In genomic region chr12:86079202-86079667, GRCm38 (mm10) we compare ENCODE assay signal across 8 mouse cellular contexts. TPM values are rescaled to one million over a fixed set of nuclear protein-coding genes. Genes with fewer than 3 reads are reported as not detected.
DNase-seq lines count a peak whose midpoint lies in the region; ATAC-seq and TF ChIP-seq lines count a peak whose summit lies in the region.

No protein-coding gene starts in this region.

- intact Hi-C loops in heart, postnatal 14 days (cut with DNase I), result loop anchor here (1.0 to 5.0 kb wide), 5 partner anchors 55 to 332 kb away; partner anchors contain the start of gene Flvcr2

- peak; percentile 78 for ATAC-seq in forebrain, embryonic 14.5 days
- peak; percentile 83 for ATAC-seq in liver, postnatal 0 days
- ATAC-seq in neural tube, embryonic 13.5 days (ENCODE audit: low read depth), result peak; percentile 78

- H3K4me2 ChIP-seq in forebrain, embryonic 14.5 days (ENCODE audit: low read length), result peak overlapping the region; percentile 93
- H3K4me2 ChIP-seq in liver, postnatal 0 days (ENCODE audit: low read depth, low read length), result peak overlapping the region; percentile 82
- H3K4me2 ChIP-seq in neural tube, embryonic 13.5 days, result peak overlapping the region; percentile 86

- no peak for TF ChIP-seq EP300 in liver, postnatal 0 days (IDR thresholded peaks at IDR 0.05; ENCODE audit: low read depth)

- H3K4me1 ChIP-seq in E14TG2a.4 (replicated peaks; ENCODE audit: low read depth, low read length), result peaks cover 37% of the 10 kb centered on the region
- peaks cover 22% of the 10 kb centered on the region for H3K4me1 ChIP-seq in forebrain, embryonic 14.5 days (ENCODE audit: control insufficient read depth, insufficient read depth, low read length)
- 0 out of 2 replicates have a peak, but pooled peaks cover 5% of the 10 kb centered on the region for H3K4me1 ChIP-seq in liver, postnatal 0 days (ENCODE audit: insufficient read depth)
- H3K4me1 ChIP-seq in neural tube, embryonic 13.5 days (replicated peaks), result peaks cover 50% of the 10 kb centered on the region
- H3K4me1 ChIP-seq in testis, adult 2 months (ENCODE audit: control insufficient read depth, insufficient read depth, low read length), result peaks cover 22% of the 10 kb centered on the region

- peak overlapping the region; percentile 55 for H3K27ac ChIP-seq in forebrain, embryonic 14.5 days (ENCODE audit: low read depth, low read length)
- H3K27ac ChIP-seq in liver, postnatal 0 days (ENCODE audit: low read depth), result 0 out of 2 replicates have a peak overlapping the region, but pooled peaks have one; percentile 13
- peak overlapping the region; percentile 84 for H3K27ac ChIP-seq in neural tube, embryonic 13.5 days (replicated peaks)
- H3K27ac ChIP-seq in testis, adult 2 months (ENCODE audit: control insufficient read depth, insufficient read depth, low read depth, low read length), result peak overlapping the region; percentile 84

- peak overlapping the region; percentile 70 for H3K9ac ChIP-seq in forebrain, embryonic 14.5 days (ENCODE audit: low read length)
- H3K9ac ChIP-seq in liver, postnatal 0 days (replicated peaks), result peak overlapping the region; percentile 32
- H3K9ac ChIP-seq in neural tube, embryonic 13.5 days, result peak overlapping the region; percentile 73

- peaks cover 6% of the 10 kb centered on the region; the same call in 1 of the 2 replicates for H3K9me3 ChIP-seq in E14TG2a.4 (ENCODE audit: low read length)
- H3K9me3 ChIP-seq in forebrain, embryonic 14.5 days (replicated peaks; ENCODE audit: control insufficient read depth, low read length), result no peaks in the 10 kb centered on the region
- no peaks in the 10 kb centered on the region for H3K9me3 ChIP-seq in liver, postnatal 0 days (ENCODE audit: low read length)
- no peaks in the 10 kb centered on the region for H3K9me3 ChIP-seq in neural tube, embryonic 13.5 days

- WGBS in forebrain, embryonic 14.5 days, result under 1% methylated on average over 31 of the region's 31 CpGs
- 2% methylated on average over 31 of the region's 31 CpGs for WGBS in large intestine, adult 2 months
- WGBS in liver, postnatal 0 days (ENCODE audit: insufficient replicate concordance), result 1% methylated on average over 31 of the region's 31 CpGs
- under 1% methylated on average over 31 of the region's 31 CpGs for WGBS in neural tube, embryonic 13.5 days

- no peaks in the 10 kb centered on the region for H3K36me3 ChIP-seq in E14TG2a.4 (ENCODE audit: insufficient read depth, low read length)
- H3K36me3 ChIP-seq in forebrain, embryonic 14.5 days (ENCODE audit: control insufficient read depth, insufficient read depth, low read length), result no peaks in the 10 kb centered on the region
- H3K36me3 ChIP-seq in liver, postnatal 0 days (replicated peaks; ENCODE audit: insufficient read depth, low read length), result no peaks in the 10 kb centered on the region
- no peaks in the 10 kb centered on the region for H3K36me3 ChIP-seq in neural tube, embryonic 13.5 days
- H3K36me3 ChIP-seq in testis, adult 2 months (ENCODE audit: control insufficient read depth, insufficient read depth, low read length), result no peaks in the 10 kb centered on the region

- TF ChIP-seq POLR2A in testis, adult 2 months (IDR thresholded peaks at IDR 0.05; ENCODE audit: control insufficient read depth, low read depth, low read length), result no peak

- peak; percentile 62 for DNase-seq in c-Kit-positive CD71-positive TER-119-negative erythroid progenitor cells, embryonic 14.5 days (ENCODE audit: low read depth)
- peak; percentile 91 for DNase-seq in forebrain, embryonic 14.5 days (ENCODE audit: low spot score)
- peak; percentile 94 to 96 for DNase-seq in heart, postnatal 14 days
- peak; percentile 56 for DNase-seq in large intestine, adult 2 months (ENCODE audit: low read depth, low spot score)
- DNase-seq in liver, postnatal 0 days, result peak; percentile 87

- peak; percentile 59 for TF ChIP-seq CTCF in E14TG2a.4 (conservative IDR thresholded peaks at IDR 0.05; ENCODE audit: low read length)
- peak; percentile 93 for TF ChIP-seq CTCF in liver, postnatal 0 days (IDR thresholded peaks at IDR 0.05; ENCODE audit: low read depth)
- TF ChIP-seq CTCF in testis, adult 2 months (IDR thresholded peaks at IDR 0.05; ENCODE audit: control insufficient read depth, insufficient read depth, insufficient replicate concordance, low read depth, low read length), result peak; percentile 67; the same call in 1 of the 2 replicates

- peak overlapping the region; percentile 81 for H3K4me3 ChIP-seq in E14TG2a.4 (replicated peaks; ENCODE audit: low read length)
- peak overlapping the region; percentile 48 for H3K4me3 ChIP-seq in forebrain, embryonic 14.5 days (ENCODE audit: low read depth, low read length)
- H3K4me3 ChIP-seq in liver, postnatal 0 days (ENCODE audit: low read depth, low read length), result peak overlapping the region; percentile 51
- H3K4me3 ChIP-seq in neural tube, embryonic 13.5 days, result peak overlapping the region; percentile 55
- peak overlapping the region; percentile 90 for H3K4me3 ChIP-seq in testis, adult 2 months (ENCODE audit: control insufficient read depth, low read depth, low read length)

- H3K27me3 ChIP-seq in E14TG2a.4 (ENCODE audit: insufficient read depth, low read length), result peaks cover 77% of the 10 kb centered on the region
- no peaks in the 10 kb centered on the region for H3K27me3 ChIP-seq in forebrain, embryonic 14.5 days (replicated peaks; ENCODE audit: control insufficient read depth, insufficient read depth, low read length)
- peaks cover 14% of the 10 kb centered on the region for H3K27me3 ChIP-seq in liver, postnatal 0 days (ENCODE audit: insufficient read depth, low read length)
- H3K27me3 ChIP-seq in neural tube, embryonic 13.5 days, result peaks cover 22% of the 10 kb centered on the region
- peaks cover 5% of the 10 kb centered on the region; the same call in 1 of the 2 replicates for H3K27me3 ChIP-seq in testis, adult 2 months (ENCODE audit: control insufficient read depth, insufficient read depth, low read length)

RNA-seq across cellular contexts. Expression of gene Tgfb3, which starts 0.4 kb away (rescaled TPM):
- 4.0 and 5.1 TPM in 2 replicates for polyA plus RNA-seq in forebrain, embryonic 14.5 days (2014; fragmentation: Nextera tagmentation; extraction: Ambion mirVana)
- total RNA-seq in heart, postnatal 14 days (2021), result 10 to 100 TPM; 15.0 to 16.2 TPM
- polyA plus RNA-seq in large intestine, adult 2 months (2012; rRNA removed), result 5.8 and 7.0 TPM in 2 replicates
- 0.94 and 1.2 TPM in 2 replicates for polyA plus RNA-seq in liver, postnatal 0 days (2015; fragmentation: Nextera tagmentation; extraction: Ambion mirVana)
- 8.1 and 10.4 TPM in 2 replicates for polyA plus RNA-seq in neural tube, embryonic 13.5 days (2015; fragmentation: Nextera tagmentation; extraction: Ambion mirVana)
- 4.4 and 5.4 TPM in 2 replicates for polyA plus RNA-seq in testis, adult 2 months (2012; rRNA removed)

RNA-seq across cellular contexts. Expression of gene Ift43, which starts 3.1 kb away (rescaled TPM):
- polyA plus RNA-seq in forebrain, embryonic 14.5 days (2014; fragmentation: Nextera tagmentation; extraction: Ambion mirVana), result 73.7 and 82.0 TPM in 2 replicates
- 10 to 100 TPM; 24.4 to 26.6 TPM for total RNA-seq in heart, postnatal 14 days (2021)
- polyA plus RNA-seq in large intestine, adult 2 months (2012; rRNA removed), result 29.4 and 35.1 TPM in 2 replicates
- 8.4 and 8.7 TPM in 2 replicates for polyA plus RNA-seq in liver, postnatal 0 days (2015; fragmentation: Nextera tagmentation; extraction: Ambion mirVana)
- 58.4 and 62.2 TPM in 2 replicates for polyA plus RNA-seq in neural tube, embryonic 13.5 days (2015; fragmentation: Nextera tagmentation; extraction: Ambion mirVana)
- polyA plus RNA-seq in testis, adult 2 months (2012; rRNA removed), result 200 and 219 TPM in 2 replicates

Comparison
In these comparisons a context has a peak if more than half of its experiments do, and no peak if none do; other contexts are left out.
1. Peak in every context shown above with its lines: DNase-seq, ATAC-seq, H3K4me3 ChIP-seq and H3K27ac ChIP-seq.
2. H3K27ac ChIP-seq: peak in every context shown above with its lines; median percentile 84 in neural tube, embryonic 13.5 days; 84 in testis, adult 2 months; 55 in forebrain, embryonic 14.5 days; 13 in liver, postnatal 0 days.